Mouse (Mus musculus): ENCODE measurements around the gene Cyth2. TPM values are rescaled to one million over a fixed set of nuclear protein-coding genes. Genes with fewer than 3 reads are reported as not detected.

The Cyth2 gene
- polyA plus RNA-seq, 1 experiment from 2014 or later: 105 TPM

GRCm38 (mm10) chr7:45791756-45792490 is 22.5 kb downstream of the Cyth2 start:
- Histone ChIP-seq H3K4me3 (ENCODE audit: low read depth, low read length) (no peak overlapping the region), H3K4me1 (ENCODE audit: insufficient read depth, low read depth, low read length) (no peaks in the 10 kb centered on the region), H3K4me2 (replicated peaks; ENCODE audit: low read depth, low read length) (no peak overlapping the region), H3K9ac (replicated peaks; ENCODE audit: low read depth) (no peak overlapping the region), H3K36me3 (ENCODE audit: insufficient read depth, low read length) (no peaks in the 10 kb centered on the region), H3K27ac (ENCODE audit: low read length) (no peak overlapping the region), H3K27me3 (replicated peaks; ENCODE audit: insufficient read depth, low read length) (no peaks in the 10 kb centered on the region), H3K9me3 (ENCODE audit: low read length) (no peaks in the 10 kb centered on the region)
- ATAC-seq (no peak), DNase-seq (ENCODE audit: low spot score) (no peak)
- WGBS: 68% methylated on average over 17 of the region's 17 CpGs
- TF ChIP-seq EP300 (IDR thresholded peaks at IDR 0.05): no peak
- TF ChIP-seq CTCF (IDR thresholded peaks at IDR 0.05): no peak

DNA sequence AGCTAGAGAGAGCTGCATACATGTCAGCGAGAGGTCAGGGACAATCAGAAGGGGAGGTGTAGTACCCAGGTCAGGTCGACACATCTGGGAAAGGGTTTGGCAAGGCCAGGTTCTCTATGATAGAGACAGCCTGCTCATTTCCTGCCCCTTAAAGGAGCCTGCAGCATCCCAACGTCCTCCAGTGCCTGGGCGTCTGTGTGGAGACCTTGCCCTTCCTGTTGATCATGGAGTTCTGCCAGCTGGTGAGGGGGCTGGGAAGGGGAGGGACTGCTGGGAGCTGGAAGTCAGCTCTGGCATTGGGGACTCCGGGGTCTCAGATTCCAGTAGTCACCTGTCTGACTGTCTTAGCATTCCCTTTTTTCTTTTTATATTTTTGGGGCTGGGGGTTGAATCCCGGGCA is 23.7 kb downstream of the Cyth2 start:
- Histone ChIP-seq H3K4me1 (ENCODE audit: insufficient read depth, low read depth, low read length) (no peaks in the 10 kb centered on the region; the same call in 1 of the 2 replicates), H3K36me3 (ENCODE audit: insufficient read depth, low read length) (no peaks in the 10 kb centered on the region), H3K9me3 (ENCODE audit: low read length) (no peaks in the 10 kb centered on the region), H3K4me3 (ENCODE audit: low read depth, low read length) (no peak overlapping the region), H3K27ac (ENCODE audit: low read length) (no peak overlapping the region), H3K4me2 (replicated peaks; ENCODE audit: low read depth, low read length) (no peak overlapping the region), H3K27me3 (replicated peaks; ENCODE audit: insufficient read depth, low read length) (0 out of 2 replicates have a peak, but pooled peaks cover 3% of the 10 kb centered on the region), H3K9ac (replicated peaks; ENCODE audit: low read depth) (no peak overlapping the region)
- ATAC-seq (peak; percentile 47), DNase-seq (ENCODE audit: low spot score) (peak; percentile 31)
- TF ChIP-seq CTCF (IDR thresholded peaks at IDR 0.05) (no peak), EP300 (IDR thresholded peaks at IDR 0.05) (no peak)
- 36% methylated on average over 6 of the region's 6 CpGs for WGBS

- H3K4me3 ChIP-seq (ENCODE audit: low read depth, low read length): no peak overlapping the region
- no peak for DNase-seq (ENCODE audit: low spot score)
- no peak overlapping the region for H3K4me2 ChIP-seq (replicated peaks; ENCODE audit: low read depth, low read length)
- no peaks in the 10 kb centered on the region for H3K36me3 ChIP-seq (ENCODE audit: insufficient read depth, low read length)
- H3K4me1 ChIP-seq (ENCODE audit: insufficient read depth, low read depth, low read length): peaks cover 4% of the 10 kb centered on the region; the same call in 1 of the 2 replicates
- H3K27me3 ChIP-seq (replicated peaks; ENCODE audit: insufficient read depth, low read length): peaks cover 12% of the 10 kb centered on the region; the same call in 1 of the 2 replicates
- no peak for ATAC-seq
- no peaks in the 10 kb centered on the region for H3K9me3 ChIP-seq (ENCODE audit: low read length)
- WGBS: 84% methylated on average over 22 of the region's 22 CpGs
- no peak overlapping the region for H3K9ac ChIP-seq (replicated peaks; ENCODE audit: low read depth)
- H3K27ac ChIP-seq (ENCODE audit: low read length): no peak overlapping the region
- TF ChIP-seq EP300 (IDR thresholded peaks at IDR 0.05): no peak
- no peak for TF ChIP-seq CTCF (IDR thresholded peaks at IDR 0.05)
These were observed 26.7 kb downstream of the Cyth2 start for GRCm38 (mm10) chr7:45787642-45788041.

DNA sequence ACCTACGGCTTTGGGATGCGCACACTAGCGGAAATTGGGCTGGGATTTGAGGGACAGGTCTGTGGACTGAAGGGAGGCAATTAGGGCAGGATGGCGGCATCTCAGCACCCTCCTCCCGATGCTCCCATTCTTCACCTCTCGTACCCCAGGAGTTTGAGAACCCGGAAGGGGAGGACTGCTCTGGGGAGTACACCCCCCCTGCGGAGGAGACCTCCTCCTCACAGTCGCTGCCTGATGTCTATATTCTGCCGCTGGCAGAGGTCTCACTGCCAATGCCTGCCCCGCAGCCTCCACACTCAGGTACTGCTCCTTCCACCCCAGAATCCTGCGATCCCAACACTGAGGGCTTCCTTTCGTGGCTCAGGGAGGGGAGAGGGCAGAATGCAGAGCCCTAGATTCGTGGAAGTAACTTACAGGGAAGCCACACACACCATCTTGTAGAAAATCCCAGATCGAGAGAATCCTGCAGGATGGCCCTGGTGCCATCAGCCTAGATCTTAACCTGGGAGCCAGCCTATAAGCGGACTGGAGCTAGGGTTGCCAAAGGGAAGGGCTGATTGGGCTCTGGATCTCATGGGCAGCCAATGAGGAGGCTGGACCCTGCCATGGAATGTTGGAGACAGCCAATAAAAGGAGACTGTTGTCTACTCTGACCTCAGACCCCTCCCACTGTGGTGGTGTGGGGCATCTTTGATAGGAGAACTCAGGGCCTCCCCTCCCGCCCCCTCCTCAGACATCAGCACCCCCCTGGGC is 27.5 kb downstream of the Cyth2 start:
- Histone ChIP-seq H3K4me3 (ENCODE audit: low read depth, low read length) (0 out of 2 replicates have a peak overlapping the region, but pooled peaks have one; percentile 0), H3K36me3 (ENCODE audit: insufficient read depth, low read length) (no peaks in the 10 kb centered on the region), H3K27me3 (replicated peaks; ENCODE audit: insufficient read depth, low read length) (peaks cover 12% of the 10 kb centered on the region; the same call in 1 of the 2 replicates), H3K4me1 (ENCODE audit: insufficient read depth, low read depth, low read length) (peaks cover 4% of the 10 kb centered on the region; the same call in 1 of the 2 replicates), H3K9me3 (ENCODE audit: low read length) (no peaks in the 10 kb centered on the region), H3K27ac (ENCODE audit: low read length) (no peak overlapping the region), H3K9ac (replicated peaks; ENCODE audit: low read depth) (no peak overlapping the region), H3K4me2 (replicated peaks; ENCODE audit: low read depth, low read length) (peak overlapping the region; percentile 54)
- WGBS: 10% methylated on average over 15 of the region's 17 CpGs
- DNase-seq (ENCODE audit: low spot score) (peak; percentile 52), ATAC-seq (peak; percentile 55; the same call in 1 of the 2 replicates)
- no peak for TF ChIP-seq CTCF (IDR thresholded peaks at IDR 0.05)
- TF ChIP-seq EP300 (IDR thresholded peaks at IDR 0.05): no peak

- TF ChIP-seq EP300 (IDR thresholded peaks at IDR 0.05) (no peak), CTCF (IDR thresholded peaks at IDR 0.05) (no peak)
These were observed 28.2 kb downstream of the Cyth2 start for GRCm38 (mm10) chr7:45786136-45786578.

More at GRCm38 (mm10) chr7:45786136-45786578, 28.2 kb downstream of the Cyth2 start:
- peaks cover 4% of the 10 kb centered on the region; the same call in 1 of the 2 replicates for H3K4me1 ChIP-seq (ENCODE audit: insufficient read depth, low read depth, low read length)
- DNase-seq (ENCODE audit: low spot score): no peak
- no peak for ATAC-seq
- H3K27me3 ChIP-seq (replicated peaks; ENCODE audit: insufficient read depth, low read length): peaks cover 12% of the 10 kb centered on the region; the same call in 1 of the 2 replicates
- no peaks in the 10 kb centered on the region for H3K9me3 ChIP-seq (ENCODE audit: low read length)
- H3K4me3 ChIP-seq (ENCODE audit: low read depth, low read length): 0 out of 2 replicates have a peak overlapping the region, but pooled peaks have one; percentile 0
- no peak overlapping the region for H3K27ac ChIP-seq (ENCODE audit: low read length)
- WGBS: 2% methylated on average over 14 of the region's 14 CpGs
- no peak overlapping the region for H3K9ac ChIP-seq (replicated peaks; ENCODE audit: low read depth)
- no peaks in the 10 kb centered on the region for H3K36me3 ChIP-seq (ENCODE audit: insufficient read depth, low read length)
- peak overlapping the region; percentile 54 for H3K4me2 ChIP-seq (replicated peaks; ENCODE audit: low read depth, low read length)
